Mouse (Mus musculus): Measurements from ENCODE around the gene Npas3. TPM values are rescaled to one million over a fixed set of nuclear protein-coding genes. Genes with fewer than 3 reads are reported as not detected.

Npas3 gene
- polyA plus RNA-seq, 1 experiment from 2014 or later, result 1.3 TPM

GRCm38 (mm10) chr12:53527046-53527445, 278.6 kb downstream of the Npas3 start:
- no peaks in the 10 kb centered on the region for H3K27me3 ChIP-seq (ENCODE audit: control insufficient read depth, insufficient read depth, low read length)
- H3K4me3 ChIP-seq (ENCODE audit: low read depth, low read length), result no peak overlapping the region
- 86% methylated on average over 3 of the region's 3 CpGs for WGBS (ENCODE audit: insufficient replicate concordance)
- no peak overlapping the region for H3K4me2 ChIP-seq
- H3K9ac ChIP-seq (ENCODE audit: low read depth, low read length), result no peak overlapping the region
- H3K36me3 ChIP-seq (ENCODE audit: control insufficient read depth, insufficient read depth, low read length), result no peaks in the 10 kb centered on the region
- H3K4me1 ChIP-seq (ENCODE audit: control insufficient read depth, insufficient read depth, low read length), result no peaks in the 10 kb centered on the region
- no peaks in the 10 kb centered on the region for H3K9me3 ChIP-seq (replicated peaks; ENCODE audit: control insufficient read depth, low read length)
- ATAC-seq (replicated peaks; ENCODE audit: insufficient number of reproducible peaks, low FRiP score, low TSS enrichment), result no peak
- no peak overlapping the region for H3K27ac ChIP-seq (ENCODE audit: low read depth, low read length)

GRCm38 (mm10) chr12:53529345-53529744, 280.9 kb downstream of the Npas3 start:
- Histone ChIP-seq H3K27ac (ENCODE audit: low read depth, low read length) (no peak overlapping the region), H3K4me3 (ENCODE audit: low read depth, low read length) (no peak overlapping the region), H3K9me3 (replicated peaks; ENCODE audit: control insufficient read depth, low read length) (no peaks in the 10 kb centered on the region), H3K9ac (ENCODE audit: low read depth, low read length) (no peak overlapping the region), H3K27me3 (ENCODE audit: control insufficient read depth, insufficient read depth, low read length) (no peaks in the 10 kb centered on the region), H3K4me1 (ENCODE audit: control insufficient read depth, insufficient read depth, low read length) (no peaks in the 10 kb centered on the region), H3K36me3 (ENCODE audit: control insufficient read depth, insufficient read depth, low read length) (no peaks in the 10 kb centered on the region), H3K4me2 (no peak overlapping the region)
- 81% methylated on average over 2 of the region's 2 CpGs for WGBS (ENCODE audit: insufficient replicate concordance)
- no peak for ATAC-seq (replicated peaks; ENCODE audit: insufficient number of reproducible peaks, low FRiP score, low TSS enrichment)

GRCm38 (mm10) chr12:53536816-53537215, 288.3 kb downstream of the Npas3 start:
- Histone ChIP-seq H3K9ac (ENCODE audit: low read depth, low read length) (no peak overlapping the region), H3K36me3 (ENCODE audit: control insufficient read depth, insufficient read depth, low read length) (no peaks in the 10 kb centered on the region), H3K4me3 (ENCODE audit: low read depth, low read length) (no peak overlapping the region), H3K27ac (ENCODE audit: low read depth, low read length) (no peak overlapping the region), H3K27me3 (ENCODE audit: control insufficient read depth, insufficient read depth, low read length) (no peaks in the 10 kb centered on the region), H3K4me2 (no peak overlapping the region), H3K9me3 (replicated peaks; ENCODE audit: control insufficient read depth, low read length) (no peaks in the 10 kb centered on the region), H3K4me1 (ENCODE audit: control insufficient read depth, insufficient read depth, low read length) (no peaks in the 10 kb centered on the region)
- WGBS (ENCODE audit: insufficient replicate concordance), result 81% methylated on average over 5 of the region's 5 CpGs
- ATAC-seq (replicated peaks; ENCODE audit: insufficient number of reproducible peaks, low FRiP score, low TSS enrichment), result no peak

GRCm38 (mm10) chr12:53556359-53556758, 307.9 kb downstream of the Npas3 start:
- no peak overlapping the region for H3K4me2 ChIP-seq
- no peak for ATAC-seq (replicated peaks; ENCODE audit: insufficient number of reproducible peaks, low FRiP score, low TSS enrichment)

GRCm38 (mm10) chr12:53558259-53558658, 309.8 kb downstream of the Npas3 start:
- WGBS (ENCODE audit: insufficient replicate concordance), result 93% methylated on average over 1 of the region's 1 CpGs
- no peaks in the 10 kb centered on the region for H3K36me3 ChIP-seq (ENCODE audit: control insufficient read depth, insufficient read depth, low read length)

More at GRCm38 (mm10) chr12:53556359-53556758, 307.9 kb downstream of the Npas3 start:
- no peak overlapping the region for H3K9ac ChIP-seq (ENCODE audit: low read depth, low read length)
- 86% methylated on average over 2 of the region's 2 CpGs for WGBS (ENCODE audit: insufficient replicate concordance)
- H3K36me3 ChIP-seq (ENCODE audit: control insufficient read depth, insufficient read depth, low read length), result no peaks in the 10 kb centered on the region
- H3K27me3 ChIP-seq (ENCODE audit: control insufficient read depth, insufficient read depth, low read length), result no peaks in the 10 kb centered on the region
- no peak overlapping the region for H3K27ac ChIP-seq (ENCODE audit: low read depth, low read length)
- H3K4me3 ChIP-seq (ENCODE audit: low read depth, low read length), result no peak overlapping the region
- H3K4me1 ChIP-seq (ENCODE audit: control insufficient read depth, insufficient read depth, low read length), result no peaks in the 10 kb centered on the region
- H3K9me3 ChIP-seq (replicated peaks; ENCODE audit: control insufficient read depth, low read length), result no peaks in the 10 kb centered on the region

GRCm38 (mm10) chr12:53566712-53567387, 318.4 kb downstream of the Npas3 start:
- Histone ChIP-seq H3K9me3 (replicated peaks; ENCODE audit: control insufficient read depth, low read length) (no peaks in the 10 kb centered on the region), H3K4me1 (ENCODE audit: control insufficient read depth, insufficient read depth, low read length) (no peaks in the 10 kb centered on the region), H3K36me3 (ENCODE audit: control insufficient read depth, insufficient read depth, low read length) (no peaks in the 10 kb centered on the region), H3K4me2 (no peak overlapping the region), H3K27me3 (ENCODE audit: control insufficient read depth, insufficient read depth, low read length) (no peaks in the 10 kb centered on the region), H3K4me3 (ENCODE audit: low read depth, low read length) (no peak overlapping the region), H3K27ac (ENCODE audit: low read depth, low read length) (no peak overlapping the region), H3K9ac (ENCODE audit: low read depth, low read length) (no peak overlapping the region)
- no peak for ATAC-seq (replicated peaks; ENCODE audit: insufficient number of reproducible peaks, low FRiP score, low TSS enrichment)
- 84% methylated on average over 12 of the region's 12 CpGs for WGBS (ENCODE audit: insufficient replicate concordance)

More at GRCm38 (mm10) chr12:53558259-53558658, 309.8 kb downstream of the Npas3 start:
- no peak for ATAC-seq (replicated peaks; ENCODE audit: insufficient number of reproducible peaks, low FRiP score, low TSS enrichment)
- H3K9me3 ChIP-seq (replicated peaks; ENCODE audit: control insufficient read depth, low read length), result no peaks in the 10 kb centered on the region
- no peak overlapping the region for H3K27ac ChIP-seq (ENCODE audit: low read depth, low read length)
- no peaks in the 10 kb centered on the region for H3K4me1 ChIP-seq (ENCODE audit: control insufficient read depth, insufficient read depth, low read length)
- H3K4me3 ChIP-seq (ENCODE audit: low read depth, low read length), result no peak overlapping the region
- no peak overlapping the region for H3K9ac ChIP-seq (ENCODE audit: low read depth, low read length)
- no peak overlapping the region for H3K4me2 ChIP-seq
- H3K27me3 ChIP-seq (ENCODE audit: control insufficient read depth, insufficient read depth, low read length), result no peaks in the 10 kb centered on the region

GRCm38 (mm10) chr12:53581181-53581580, 332.7 kb downstream of the Npas3 start:
- ATAC-seq (replicated peaks; ENCODE audit: insufficient number of reproducible peaks, low FRiP score, low TSS enrichment), result no peak
- H3K4me2 ChIP-seq, result no peak overlapping the region
- H3K9ac ChIP-seq (ENCODE audit: low read depth, low read length), result no peak overlapping the region
- H3K9me3 ChIP-seq (replicated peaks; ENCODE audit: control insufficient read depth, low read length), result no peaks in the 10 kb centered on the region
- WGBS (ENCODE audit: insufficient replicate concordance), result 69% methylated on average over 5 of the region's 5 CpGs
- H3K36me3 ChIP-seq (ENCODE audit: control insufficient read depth, insufficient read depth, low read length), result no peaks in the 10 kb centered on the region
- no peak overlapping the region for H3K4me3 ChIP-seq (ENCODE audit: low read depth, low read length)
- no peaks in the 10 kb centered on the region for H3K4me1 ChIP-seq (ENCODE audit: control insufficient read depth, insufficient read depth, low read length)
- no peak overlapping the region for H3K27ac ChIP-seq (ENCODE audit: low read depth, low read length)
- H3K27me3 ChIP-seq (ENCODE audit: control insufficient read depth, insufficient read depth, low read length), result no peaks in the 10 kb centered on the region

- ATAC-seq (replicated peaks; ENCODE audit: insufficient number of reproducible peaks, low FRiP score, low TSS enrichment), result no peak
- Histone ChIP-seq H3K9ac (ENCODE audit: low read depth, low read length) (no peak overlapping the region), H3K9me3 (replicated peaks; ENCODE audit: control insufficient read depth, low read length) (no peaks in the 10 kb centered on the region), H3K4me1 (ENCODE audit: control insufficient read depth, insufficient read depth, low read length) (no peaks in the 10 kb centered on the region), H3K27ac (ENCODE audit: low read depth, low read length) (no peak overlapping the region), H3K36me3 (ENCODE audit: control insufficient read depth, insufficient read depth, low read length) (no peaks in the 10 kb centered on the region), H3K4me2 (no peak overlapping the region), H3K27me3 (ENCODE audit: control insufficient read depth, insufficient read depth, low read length) (no peaks in the 10 kb centered on the region), H3K4me3 (ENCODE audit: low read depth, low read length) (no peak overlapping the region)
- 81% methylated on average over 5 of the region's 5 CpGs for WGBS (ENCODE audit: insufficient replicate concordance)
Measured at GRCm38 (mm10) chr12:53587249-53587648, 338.8 kb downstream of the Npas3 start.
